Mouse (Mus musculus) small intestine, adult 2 months (tissue): ENCODE results near the gene Olfr279. TPM values are rescaled to one million over a fixed set of nuclear protein-coding genes. Genes with fewer than 3 reads are reported as not detected.
"Not testable (repeated sequence)": the region's sequence is repeated elsewhere in the genome, so short reads cannot be mapped to it uniquely, and the experiment has no call there.

Experiments used
- H3K27ac ChIP-seq: fragments of 200-500 bp; 2 replicates; pipeline ENCODE4 v1.5.1; 2012; ENCODE audit warnings: low read depth, low read length, control low read depth, inconsistent platforms; ENCODE audit not compliant: insufficient read depth
- H3K27me3 ChIP-seq: fragments of 200-500 bp; 2 replicates; pipeline ENCODE4 v1.6.1; 2012; ENCODE audit warnings: mild to moderate bottlenecking, moderate library complexity, low read length, inconsistent platforms; ENCODE audit not compliant: control insufficient read depth, insufficient read depth
- H3K36me3 ChIP-seq: fragments of 200-500 bp; 2 replicates; pipeline ENCODE4 v1.6.1; 2012; ENCODE audit warnings: mild to moderate bottlenecking, low read length, control low read depth, inconsistent platforms; ENCODE audit not compliant: control insufficient read depth, insufficient read depth
- H3K4me1 ChIP-seq: fragments of 200-500 bp; 2 replicates; pipeline ENCODE4 v1.6.1; 2012; ENCODE audit warnings: low read length, inconsistent platforms, mixed read lengths; ENCODE audit not compliant: control insufficient read depth, insufficient read depth, insufficient read length
- H3K4me3 ChIP-seq: fragments of 200-500 bp; 2 replicates; pipeline ENCODE4 v1.5.1; 2012; ENCODE audit warnings: low read depth, mild to moderate bottlenecking, control low read depth, inconsistent platforms, low read length, moderate library complexity
- CTCF ChIP-seq: fragments of 200-500 bp; IDR thresholded peaks from 2 replicates; pipeline ENCODE4 v1.5.1; 2012; ENCODE audit warnings: low read depth, mild to moderate bottlenecking, control low read depth, inconsistent platforms, low read length, moderate library complexity, mixed read lengths; ENCODE audit not compliant: insufficient replicate concordance, insufficient read length; ENCODE audit errors: extremely low read depth
- POLR2A ChIP-seq: fragments of 200-500 bp; IDR thresholded peaks from 2 replicates; pipeline ENCODE4 v1.6.1; 2012; ENCODE audit warnings: low read depth, mild to moderate bottlenecking, control low read depth, inconsistent platforms, low read length, moderate library complexity
- WGBS: fragments of 180-500 bp; shearing (Covaris S2); methylation state at CpG from one replicate; pipeline ENCODE4 v1.1.7; 2018; 5-methylcytosine and 5-hydroxymethylcytosine counted together
- polyA plus RNA-seq: library from polyadenylated mRNA; depleted of rRNA; stranded (reverse); fragments of >200 nt; gene quantifications from 2 replicates; pipeline ENCODE4 v1.2.3, GENCODE M21; 2012

Olfr279 gene
- polyA plus RNA-seq, 1 experiment = not detected

- no peak for TF ChIP-seq POLR2A
- TF ChIP-seq CTCF = peak; percentile 74
- Histone ChIP-seq H3K27me3 (no peaks in the 10 kb centered on the region), H3K27ac (peak overlapping the region; percentile 13), H3K4me3 (peak overlapping the region; percentile 24), H3K36me3 (no peaks in the 10 kb centered on the region), H3K4me1 (peaks cover 3% of the 10 kb centered on the region; the same call in 1 of the 2 replicates)
- 28% methylated on average over 25 of the region's 25 CpGs for WGBS
Measured at GRCm38 (mm10) chr15:98510438-98511385, 18.5 kb downstream of the Olfr279 start.

GRCm38 (mm10) chr15:98511386-98511928, 19.3 kb downstream of the Olfr279 start:
- WGBS = 53% methylated on average over 13 of the region's 13 CpGs

GRCm38 (mm10) chr15:98512232-98512631, 20.0 kb downstream of the Olfr279 start:
- no peak overlapping the region for H3K4me3 ChIP-seq
- no peak for TF ChIP-seq POLR2A
- TF ChIP-seq CTCF = no peak
- H3K4me1 ChIP-seq = peaks cover 3% of the 10 kb centered on the region; the same call in 1 of the 2 replicates
- 0 out of 2 replicates have a peak overlapping the region, but pooled peaks have one; percentile 45 for H3K27ac ChIP-seq
- 46% methylated on average over 8 of the region's 8 CpGs for WGBS
- no peaks in the 10 kb centered on the region for H3K36me3 ChIP-seq
- H3K27me3 ChIP-seq = no peaks in the 10 kb centered on the region

More at GRCm38 (mm10) chr15:98511386-98511928, 19.3 kb downstream of the Olfr279 start:
- TF ChIP-seq CTCF = no peak
- no peak for TF ChIP-seq POLR2A
- H3K27ac ChIP-seq = peak overlapping the region; percentile 23; the same call in 1 of the 2 replicates
- peaks cover 3% of the 10 kb centered on the region; the same call in 1 of the 2 replicates for H3K4me1 ChIP-seq
- H3K27me3 ChIP-seq = no peaks in the 10 kb centered on the region
- H3K36me3 ChIP-seq = no peaks in the 10 kb centered on the region
- H3K4me3 ChIP-seq = no peak overlapping the region

- Histone ChIP-seq H3K4me3 (no peak overlapping the region), H3K27me3 (no peaks in the 10 kb centered on the region), H3K27ac (peak overlapping the region; percentile 60), H3K36me3 (no peaks in the 10 kb centered on the region), H3K4me1 (peaks cover 3% of the 10 kb centered on the region; the same call in 1 of the 2 replicates)
- WGBS = 32% methylated on average over 17 of the region's 17 CpGs
- TF ChIP-seq CTCF (no peak), POLR2A (no peak)
Measured at GRCm38 (mm10) chr15:98512799-98513321, 20.7 kb downstream of the Olfr279 start.

GRCm38 (mm10) chr15:98513676-98514075, 21.5 kb downstream of the Olfr279 start:
- not testable (repeated sequence) for H3K36me3 ChIP-seq, H3K4me3 ChIP-seq, H3K27ac ChIP-seq, H3K27me3 ChIP-seq, H3K4me1 ChIP-seq
- 55% methylated on average over 3 of the region's 3 CpGs for WGBS

- 72% methylated on average over 8 of the region's 8 CpGs for WGBS
- no peak overlapping the region for H3K4me3 ChIP-seq
- no peak overlapping the region for H3K27ac ChIP-seq
- peaks cover 3% of the 10 kb centered on the region; the same call in 1 of the 2 replicates for H3K4me1 ChIP-seq
- TF ChIP-seq CTCF = no peak
- no peak for TF ChIP-seq POLR2A
- H3K36me3 ChIP-seq = peaks cover 6% of the 10 kb centered on the region; the same call in 1 of the 2 replicates
- no peaks in the 10 kb centered on the region for H3K27me3 ChIP-seq
Measured at GRCm38 (mm10) chr15:98514146-98514545, 21.9 kb downstream of the Olfr279 start.

GRCm38 (mm10) chr15:98514845-98515244, 22.6 kb downstream of the Olfr279 start:
- not testable (repeated sequence) for H3K4me3 ChIP-seq, H3K4me1 ChIP-seq, H3K27ac ChIP-seq, H3K27me3 ChIP-seq
- WGBS = 80% methylated on average over 2 of the region's 2 CpGs
- H3K36me3 ChIP-seq = peaks cover 11% of the 10 kb centered on the region
